Mouse (Mus musculus) 3134 (cell line): ENCODE results near the gene Teddm2.
"Not testable (repeated sequence)": the region's sequence is repeated elsewhere in the genome, so short reads cannot be mapped to it uniquely, and the experiment has no call there.

ENCODE experiments used
- DNase-seq: peaks from one replicate; pipeline ENCODE4 v3.0.0-alpha.2; 2011; ENCODE audit warnings: low spot score; ENCODE audit not compliant: insufficient read length; ENCODE audit errors: extremely low read depth

The Teddm2 gene

DNA sequence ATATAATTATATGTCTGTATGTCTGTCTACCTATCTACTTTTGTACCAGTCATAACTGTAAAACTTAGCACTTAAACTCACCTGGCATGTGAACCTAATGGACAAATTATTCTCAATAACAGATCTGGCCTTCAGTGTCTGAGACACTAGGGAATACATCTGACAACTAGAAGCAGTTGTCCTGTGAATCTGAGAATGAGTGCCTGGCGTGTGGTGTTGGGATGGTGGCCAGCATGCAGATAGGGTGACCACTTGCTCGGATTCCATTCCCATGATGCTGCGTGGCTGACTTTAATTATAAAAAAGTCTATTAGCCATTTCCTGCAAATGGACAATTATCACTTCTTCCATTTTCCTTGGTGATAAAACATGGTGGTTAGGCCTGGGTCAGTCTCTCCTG, 5.9 kb upstream of the Teddm2 start:
- DNase-seq = no peak

DNA sequence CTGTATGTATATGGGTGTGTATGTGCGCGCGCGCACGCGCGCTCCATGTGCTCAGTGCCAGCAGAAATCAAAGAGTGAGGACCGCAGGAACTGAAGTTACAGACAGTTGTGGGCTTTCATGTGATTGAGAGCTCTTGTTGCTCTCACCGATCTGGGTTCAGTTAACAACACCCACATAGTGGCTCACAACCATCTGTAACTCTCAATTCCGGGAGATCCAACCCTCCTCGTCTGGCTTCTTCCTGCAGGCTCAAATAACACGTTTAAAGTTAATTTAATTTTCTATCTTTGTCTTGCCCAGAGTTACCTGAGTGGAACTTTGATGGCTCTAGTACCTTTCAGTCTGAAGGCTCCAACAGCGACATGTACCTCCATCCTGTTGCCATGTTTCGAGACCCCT, 4.2 kb upstream of the Teddm2 start:
- no peak for DNase-seq

DNA sequence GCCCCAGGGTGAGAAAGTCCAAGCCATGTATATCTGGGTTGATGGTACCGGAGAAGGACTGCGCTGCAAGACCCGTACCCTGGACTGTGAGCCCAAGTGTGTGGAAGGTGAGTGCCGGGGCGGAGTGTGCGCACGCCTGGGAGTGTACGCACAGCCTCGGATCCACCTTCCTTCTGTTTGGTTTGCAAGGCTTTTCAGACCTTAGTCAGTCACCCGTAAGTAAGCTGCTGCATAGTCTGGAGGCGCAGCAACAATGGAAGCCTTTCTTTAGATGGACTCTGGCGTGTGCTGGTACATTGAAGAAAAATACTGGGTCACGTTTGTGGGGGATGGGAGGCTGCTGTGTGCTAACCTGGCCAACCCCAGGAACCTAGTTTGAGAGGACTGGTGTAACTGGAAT, 3.0 kb upstream of the Teddm2 start:
- DNase-seq = no peak

DNA sequence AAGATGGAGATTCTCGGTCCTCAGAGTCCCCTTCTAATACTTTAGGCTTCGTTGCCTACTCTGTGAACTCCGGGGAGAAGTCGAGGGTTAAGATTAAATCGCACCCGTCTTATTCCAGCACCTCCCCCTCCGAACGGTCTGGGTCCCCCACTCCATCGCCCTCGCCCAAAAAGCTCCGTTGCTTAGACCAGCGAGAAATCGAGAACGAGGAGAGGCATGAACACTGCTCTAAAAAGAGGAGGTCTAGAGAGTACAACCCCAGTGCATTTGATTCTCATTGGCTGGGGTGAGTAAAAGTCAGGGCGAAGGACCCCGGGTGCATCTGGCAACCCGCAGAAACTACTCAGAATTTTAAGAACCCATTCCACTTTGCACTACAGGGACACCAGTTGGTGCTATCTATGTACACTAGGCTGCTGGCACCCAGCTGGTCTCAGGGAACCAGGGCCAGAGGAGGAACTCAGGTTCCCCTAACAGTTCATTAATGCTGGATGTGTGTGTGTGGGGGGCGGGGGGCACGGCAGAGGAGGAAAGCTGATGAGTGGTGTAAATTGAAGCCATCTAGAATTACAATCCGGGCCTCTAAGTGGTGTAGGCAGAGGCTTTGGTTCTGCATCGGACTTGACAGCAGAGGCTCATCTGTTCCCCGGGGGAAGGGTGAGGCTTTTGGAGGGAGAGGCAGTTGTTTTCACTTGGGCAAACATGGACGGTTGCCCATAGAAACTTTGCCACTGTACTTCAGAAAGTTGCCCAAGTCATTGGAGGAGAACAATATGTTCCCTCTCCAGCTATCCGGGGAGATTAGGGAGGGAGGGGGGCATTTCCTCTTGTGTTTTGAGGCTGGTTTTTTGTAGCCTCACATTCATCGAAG, 1.1 kb upstream of the Teddm2 start:
- DNase-seq = peak; percentile 26

DNA sequence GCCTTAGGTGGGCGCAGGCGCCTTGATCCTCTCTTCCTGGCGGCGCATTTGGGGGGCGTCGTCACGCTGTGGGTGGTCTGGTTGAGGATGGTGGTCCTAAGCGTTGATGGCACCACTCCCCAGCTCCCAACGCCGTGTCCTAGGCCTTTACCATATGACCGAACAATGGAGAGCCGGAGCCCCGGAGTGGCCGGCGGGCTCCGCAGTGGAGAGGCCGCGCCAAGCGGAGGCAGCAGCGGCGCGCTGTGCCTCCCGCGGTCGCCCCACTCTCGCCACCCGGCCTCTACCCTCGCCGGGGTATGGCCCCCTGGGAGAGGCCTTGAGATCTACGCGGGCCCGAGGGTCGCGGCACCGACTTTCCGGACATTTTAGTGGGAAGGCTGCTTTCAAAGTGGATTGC, 353 bp upstream of the Teddm2 start:
- DNase-seq = no peak

DNA sequence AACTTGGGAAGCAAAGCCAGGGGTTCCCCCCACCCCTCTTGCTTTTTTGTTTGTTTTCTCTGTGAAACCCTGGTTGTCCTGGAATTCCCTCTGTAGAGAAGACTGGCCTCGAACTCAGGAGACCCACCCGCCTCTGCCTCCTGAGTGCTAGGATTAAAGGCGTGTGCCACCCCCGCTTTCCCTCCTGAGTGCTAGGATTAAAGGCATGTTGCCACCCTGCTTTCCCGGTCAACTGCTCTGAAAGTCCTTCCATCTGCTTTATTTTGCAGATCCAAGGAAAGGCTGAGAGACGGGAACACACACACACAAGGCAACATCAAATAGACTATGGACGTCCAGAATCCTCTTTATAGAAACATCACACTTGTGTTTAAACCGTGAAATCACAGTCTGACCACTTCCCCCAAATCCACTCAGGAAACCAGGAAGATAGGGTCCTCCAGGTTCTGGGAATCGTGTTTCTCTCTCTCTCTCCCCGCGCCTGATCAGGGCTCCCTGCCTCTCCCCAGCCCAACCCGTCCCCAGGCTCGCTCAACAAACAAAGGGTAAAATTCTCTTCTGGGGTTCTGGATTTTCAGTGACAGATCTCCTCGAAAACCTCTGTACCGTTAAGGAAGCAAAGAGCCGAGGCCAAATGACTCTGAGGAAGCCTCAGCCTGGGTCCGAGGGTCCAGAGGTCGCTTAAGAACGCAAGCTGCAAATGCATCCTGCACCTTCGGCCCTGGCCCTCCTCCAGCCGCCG, 868 bp downstream of the Teddm2 start:
- no peak for DNase-seq

DNA sequence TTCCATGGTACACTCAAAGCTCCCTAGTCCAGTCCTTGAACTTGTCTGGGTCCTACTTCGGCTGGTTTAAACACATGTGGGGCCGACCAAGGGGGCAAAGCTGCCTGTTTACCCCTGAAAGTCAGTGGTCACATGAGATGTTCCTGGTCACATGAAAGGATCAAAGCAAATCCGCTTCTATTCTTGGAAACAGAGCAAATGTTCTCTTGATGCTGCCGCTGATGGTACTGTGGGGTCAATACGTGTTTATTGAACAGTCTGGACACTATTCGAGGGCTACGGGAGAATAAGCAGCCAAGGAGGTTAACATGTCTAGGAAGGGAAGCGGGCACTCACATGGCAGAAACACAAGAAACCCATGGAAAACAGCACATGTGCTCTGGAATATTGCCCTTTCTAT, 2.8 kb downstream of the Teddm2 start:
- DNase-seq = no peak

DNA sequence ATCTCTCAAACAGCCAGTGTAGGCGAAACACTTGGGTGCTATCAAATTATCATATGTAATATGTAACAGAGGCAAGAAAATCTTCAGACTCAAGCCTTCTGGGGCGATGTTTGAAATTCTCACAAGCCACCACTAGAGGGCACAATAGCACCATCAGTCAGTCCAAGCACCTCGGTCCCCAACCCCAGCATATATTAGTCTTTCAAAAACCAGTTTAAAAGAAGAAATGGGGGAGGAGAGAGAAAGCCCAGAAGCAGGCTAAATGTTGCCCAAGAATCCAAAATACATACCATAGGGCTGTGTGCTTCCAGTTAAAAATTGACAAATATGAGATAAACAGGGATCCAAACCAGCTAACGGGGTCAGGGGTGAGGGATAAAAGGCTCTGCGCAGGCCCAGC, 5.0 kb downstream of the Teddm2 start:
- no peak for DNase-seq

DNA sequence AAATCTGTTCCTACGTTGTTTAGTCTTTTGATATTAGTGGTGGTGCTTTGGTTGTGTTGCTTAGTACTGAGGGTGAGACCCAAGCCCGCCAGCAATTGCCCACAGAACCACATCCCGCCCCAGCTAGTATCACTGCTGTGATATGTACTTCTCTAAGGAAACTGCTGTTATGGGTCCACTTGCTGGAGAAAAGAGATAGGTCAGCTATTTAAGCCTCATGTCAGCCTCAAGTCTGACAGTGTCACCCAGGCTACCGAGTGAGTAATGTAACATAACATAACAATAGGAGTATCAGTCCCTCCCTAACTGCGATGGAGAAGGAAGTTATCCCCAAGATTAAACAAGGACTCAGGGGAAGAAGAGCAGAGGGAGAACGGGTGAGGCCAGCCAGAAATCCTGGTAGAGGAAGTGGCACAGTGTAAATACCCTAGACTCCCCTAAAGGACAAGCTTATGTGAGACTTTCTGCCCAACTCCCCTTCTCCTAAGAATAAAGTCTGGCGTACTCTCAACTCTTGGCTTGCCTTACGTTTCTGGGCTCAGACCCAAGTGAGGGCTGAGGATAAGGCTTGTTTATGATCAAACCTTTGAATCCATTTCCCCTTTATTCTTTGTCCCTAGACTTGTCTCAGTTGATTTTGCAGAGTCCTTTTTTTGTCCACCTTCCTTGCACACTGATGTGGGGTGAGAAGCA, 5.7 kb downstream of the Teddm2 start:
- DNase-seq = no peak

DNA sequence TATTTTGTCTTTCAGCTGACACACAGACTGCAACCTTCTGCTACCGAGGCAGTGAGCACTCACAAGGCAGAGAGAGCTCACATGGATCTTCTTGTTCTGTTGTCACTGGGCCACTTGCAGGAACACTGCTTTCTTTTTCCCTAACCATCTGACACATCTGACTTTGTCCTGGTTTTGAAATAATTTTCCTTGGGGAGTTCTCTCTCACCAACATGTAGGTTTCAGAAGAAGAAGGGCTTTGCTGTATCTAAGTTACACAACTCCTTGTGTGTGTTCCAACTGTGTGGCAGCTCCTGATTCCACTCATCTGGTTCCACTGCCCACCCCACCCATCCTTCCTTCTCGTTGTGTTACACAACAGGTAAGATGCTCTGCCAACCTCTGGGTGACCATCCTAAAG, 6.3 kb downstream of the Teddm2 start:
- no peak for DNase-seq

DNA sequence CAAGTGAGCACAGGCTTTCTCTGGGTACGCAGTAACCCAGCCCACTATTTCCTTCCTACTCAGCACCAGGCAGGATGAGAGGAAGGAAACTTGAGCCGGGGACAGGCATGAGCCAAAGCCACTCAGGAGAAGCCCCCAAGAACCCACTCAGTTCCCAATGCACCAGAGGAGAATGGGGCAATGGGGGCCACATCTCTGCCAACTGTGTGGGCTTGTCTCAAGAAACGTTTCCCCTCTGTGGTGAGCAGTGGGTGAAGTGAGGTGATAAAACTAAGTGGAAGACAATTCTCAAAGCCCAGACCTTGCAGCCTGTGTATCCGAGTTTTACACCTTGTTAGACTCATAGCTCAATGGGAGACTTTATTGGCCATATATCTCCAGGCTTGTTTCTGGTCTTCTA, 8.6 kb downstream of the Teddm2 start, which contains the start of gene Teddm1a:
TSS of gene Teddm1a (plus strand) at position 301 of the 400 bp plus-strand sequence.
- DNase-seq = no peak

DNA sequence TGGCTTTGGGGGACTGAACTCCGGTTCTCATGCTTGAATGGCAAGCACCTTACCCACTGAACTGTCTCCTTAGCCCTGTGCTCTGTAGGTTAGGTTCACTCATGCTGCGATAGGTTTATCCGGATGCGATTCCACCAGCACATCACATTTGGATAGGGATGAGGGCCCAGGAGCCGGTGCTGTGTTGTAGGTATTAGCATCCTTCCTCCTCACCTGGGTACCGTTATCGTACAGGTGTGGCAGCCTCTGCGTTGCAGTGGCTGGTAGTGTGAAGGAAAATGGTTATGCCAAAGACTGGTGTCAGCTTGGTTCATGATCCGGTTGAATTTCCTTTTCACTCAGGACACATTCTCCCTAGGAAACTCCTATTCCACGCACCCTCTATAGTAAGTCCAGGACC, 9.9 kb downstream of the Teddm2 start:
- DNase-seq = no peak

DNA sequence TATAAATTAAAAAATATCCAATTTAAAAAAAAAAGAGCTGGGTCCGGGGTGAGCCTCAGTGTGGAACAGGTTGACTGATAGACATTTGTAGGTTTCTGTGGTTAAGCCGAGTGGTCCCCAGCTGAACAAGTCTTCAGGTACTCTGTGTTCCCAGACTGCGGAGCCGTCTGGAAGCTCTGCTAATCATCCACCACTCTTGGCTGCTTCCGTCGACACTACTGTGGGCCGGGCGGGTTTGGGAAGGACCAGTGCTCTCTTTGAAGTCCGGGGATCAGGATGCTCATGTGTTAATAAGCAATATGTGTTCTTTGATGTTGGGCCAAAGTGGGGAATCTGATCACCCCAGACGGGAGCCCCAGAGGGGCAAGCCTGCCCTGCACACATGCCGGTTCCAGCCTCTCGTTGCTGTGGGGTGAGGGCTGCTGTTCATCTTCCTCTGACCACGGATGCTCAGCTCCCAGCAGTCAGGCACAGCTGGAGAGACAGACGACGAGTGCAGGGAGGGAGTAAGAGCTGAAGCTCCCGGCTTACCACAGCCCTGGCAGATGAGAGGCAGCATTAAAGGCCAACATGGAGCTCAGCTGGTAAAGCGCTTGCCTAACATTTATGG, 13.9 kb downstream of the Teddm2 start:
- no peak for DNase-seq

DNA sequence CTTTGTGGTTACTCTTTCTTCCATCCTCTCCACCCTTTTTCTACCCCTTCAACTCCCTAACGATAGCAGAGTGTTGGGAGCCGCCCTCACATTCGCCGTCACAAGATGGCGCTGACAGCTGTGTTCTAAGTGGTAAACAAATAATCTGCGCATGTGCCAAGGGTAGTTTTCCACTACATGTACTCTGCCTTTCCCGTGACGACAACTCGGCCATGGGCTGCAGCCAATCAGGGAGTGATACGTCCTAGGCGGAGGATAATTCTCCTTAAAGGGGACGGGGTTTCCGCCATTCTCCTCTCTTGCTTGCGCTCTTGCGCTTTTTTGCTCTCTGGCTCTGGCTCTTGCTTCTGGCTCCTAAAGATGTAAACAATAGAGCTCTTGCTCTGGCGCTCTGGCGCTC, 19.6 kb downstream of the Teddm2 start:
- not testable (repeated sequence) for DNase-seq

DNA sequence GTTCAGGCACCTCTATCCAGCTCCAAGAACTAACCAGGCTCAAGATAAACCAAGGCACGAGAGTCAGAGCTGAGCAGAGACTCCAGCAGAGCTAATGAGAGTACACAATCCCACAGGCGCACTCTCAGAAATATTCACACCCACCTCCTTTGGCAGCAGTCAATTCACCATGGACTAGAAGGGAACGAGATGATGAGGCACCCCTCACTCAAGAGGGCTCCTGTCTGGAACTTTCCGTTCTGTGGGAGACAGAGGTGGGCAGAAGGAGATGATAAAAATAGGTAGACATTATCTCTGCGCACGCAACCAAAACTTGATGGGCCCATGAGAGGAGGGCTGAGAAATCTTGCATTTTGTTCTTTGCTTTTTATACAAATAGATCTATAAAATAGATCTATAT, 26.0 kb downstream of the Teddm2 start, which contains the start of gene Teddm1b:
TSS of gene Teddm1b (plus strand) at position 301 of the 400 bp plus-strand sequence.
- DNase-seq = no peak

DNA sequence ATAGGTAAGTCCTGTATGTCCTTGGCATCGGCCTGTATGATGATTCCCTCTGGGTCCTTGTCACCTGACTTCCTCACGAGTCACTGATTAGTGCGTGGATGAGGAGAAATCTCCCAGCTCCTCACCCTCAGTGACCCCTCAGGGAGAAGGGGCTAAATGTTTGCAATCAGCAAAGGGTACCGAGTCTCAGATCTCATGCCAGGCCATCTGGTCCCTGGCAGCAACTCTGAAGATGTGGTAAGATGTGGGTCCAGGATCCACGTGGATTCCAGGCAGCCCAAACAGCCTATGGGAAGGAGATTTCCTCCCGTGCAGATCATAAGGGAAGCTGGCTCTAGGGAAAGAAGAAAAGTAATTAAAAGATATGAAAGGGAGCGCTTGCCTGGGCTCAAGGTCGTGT, 44.1 kb downstream of the Teddm2 start:
- DNase-seq = no peak

DNA sequence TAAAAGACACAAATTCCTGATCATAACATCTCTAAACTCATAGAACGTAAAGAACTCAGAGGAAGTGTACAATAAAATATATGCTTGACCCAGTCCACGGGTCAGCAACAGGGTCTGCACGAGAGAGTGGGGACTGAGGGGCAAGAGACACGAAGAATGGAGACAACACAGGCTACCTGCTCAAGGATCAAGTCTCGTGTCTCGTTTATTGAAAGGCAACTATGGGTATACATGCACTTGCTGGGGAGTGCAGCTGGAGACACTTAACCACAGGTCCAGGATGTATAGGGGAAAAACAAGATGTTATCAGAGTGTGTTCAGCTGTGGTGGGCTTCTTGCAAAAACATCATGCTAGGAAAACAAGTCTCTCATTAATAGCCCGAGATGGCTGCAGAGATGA, 47.3 kb downstream of the Teddm2 start:
- not testable (repeated sequence) for DNase-seq

DNA sequence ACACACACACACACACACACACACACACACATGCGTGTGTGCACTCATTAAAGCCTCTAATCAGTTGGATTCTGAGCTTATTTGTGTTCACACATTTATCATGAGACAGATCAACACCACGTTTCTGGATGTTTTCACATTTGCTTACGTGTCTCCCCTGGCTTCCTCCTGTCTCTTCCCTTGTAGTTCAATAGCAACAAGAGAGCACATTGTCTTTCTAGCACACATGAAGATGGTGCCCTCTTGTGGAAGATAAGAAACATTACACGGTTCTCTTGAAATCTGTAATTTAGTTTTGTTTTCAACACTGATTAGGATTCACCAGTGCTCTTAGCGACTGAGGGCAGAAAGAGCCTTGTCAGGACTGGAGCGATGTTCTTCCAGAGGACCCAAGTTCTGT, 53.2 kb downstream of the Teddm2 start:
- peak; percentile 55 for DNase-seq

DNA sequence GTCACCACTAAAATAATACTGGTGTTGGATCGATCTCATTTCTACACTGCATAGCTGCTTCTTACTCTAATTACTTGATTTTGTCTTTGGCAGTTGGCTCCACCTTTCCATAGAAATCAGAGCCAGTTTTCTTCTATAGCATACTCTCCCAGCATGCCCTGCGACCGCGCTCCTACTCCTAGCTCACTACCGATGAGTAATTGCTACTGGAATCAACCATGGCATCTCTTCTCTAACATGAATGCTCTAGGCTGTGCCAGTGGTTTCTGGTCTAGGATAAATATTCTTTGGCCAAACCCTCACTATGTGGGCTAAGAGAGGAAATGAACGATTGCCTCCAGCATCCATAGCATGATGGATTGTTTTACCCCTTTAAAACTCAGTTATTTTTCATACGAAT, 53.6 kb downstream of the Teddm2 start:
- no peak for DNase-seq

DNA sequence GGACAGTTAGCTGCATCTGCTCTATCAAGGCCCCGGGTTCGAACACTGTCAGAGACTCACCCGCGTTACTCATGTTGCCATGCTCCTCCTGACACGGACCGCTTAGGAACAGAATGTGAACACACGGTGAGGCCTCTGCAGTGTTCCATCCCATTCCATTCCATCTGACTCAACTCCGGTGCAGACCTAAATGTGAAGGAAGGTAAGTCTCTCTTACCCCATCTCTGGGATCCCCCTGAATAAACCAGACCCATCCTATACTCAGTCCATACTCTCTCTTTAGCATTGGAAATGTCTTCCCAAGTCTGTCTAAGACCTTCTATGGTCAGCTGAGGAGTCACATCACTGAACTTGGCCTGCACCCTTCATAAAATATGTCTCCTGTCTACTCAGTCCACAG, 56.0 kb downstream of the Teddm2 start, which contains the start of gene Rgsl1:
TSS of gene Rgsl1 (minus strand) at position 101 of the 400 bp plus-strand sequence.
- DNase-seq = no peak
